Mouse (Mus musculus): ENCODE measurements around the gene Arl15. TPM values are rescaled to one million over a fixed set of nuclear protein-coding genes. Genes with fewer than 3 reads are reported as not detected.
A peak's percentile ranks its signal among the peaks of the same experiment; 100 is the strongest.

Gene Arl15
- 13.8 and 19.0 TPM in 2 replicates for polyA plus RNA-seq (2014; fragmentation: Nextera tagmentation; extraction: Ambion mirVana)

DNA sequence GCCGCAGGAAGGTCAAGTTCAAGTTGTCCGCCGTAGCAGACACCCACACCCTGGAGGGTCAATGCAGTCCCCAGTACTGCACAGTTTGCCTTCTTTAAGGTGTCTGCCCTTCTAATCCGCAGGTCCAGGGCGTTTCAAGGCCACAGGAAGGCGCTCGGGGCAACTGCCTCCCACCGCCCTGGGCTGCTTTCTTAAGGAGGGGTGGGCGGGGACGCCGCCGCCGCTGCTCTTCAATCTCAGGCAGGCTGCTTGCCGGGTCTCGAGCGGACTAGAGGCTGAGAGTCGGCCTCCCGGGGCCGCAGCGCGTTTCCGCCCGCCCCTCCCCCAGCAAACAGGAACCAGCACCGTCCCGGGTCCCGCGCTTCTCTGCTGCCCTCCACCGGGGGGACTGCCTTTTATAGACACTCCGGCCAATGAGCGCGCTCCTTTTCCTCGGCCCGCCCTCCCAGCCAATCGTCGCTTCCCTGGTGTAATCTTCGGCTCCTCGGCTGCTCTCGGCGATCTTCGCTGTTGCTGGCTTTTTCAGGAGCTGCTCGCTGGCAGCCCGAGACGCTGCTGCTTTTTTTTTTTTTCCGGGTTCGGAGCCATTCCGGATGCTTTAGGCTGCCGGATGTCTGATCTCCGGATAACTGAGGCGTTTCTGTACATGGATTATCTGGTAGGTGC lies at the start of gene Arl15:
Gene Arl15 (plus strand): TSS at position 467 of the 666 bp plus-strand sequence.
- peak within 1 kb of the TSS; percentile 62 for H3K4me3 ChIP-seq (ENCODE audit: low read depth, low read length)
- DNase-seq (ENCODE audit: low spot score) (peak; percentile 98), ATAC-seq (ENCODE audit: low FRiP score) (peak; percentile 99)
- H3K27me3 ChIP-seq (ENCODE audit: control insufficient read depth, insufficient read depth, low read length) = no peaks in the 10 kb centered on the region
- no peaks in the 10 kb centered on the region for H3K9me3 ChIP-seq (ENCODE audit: control insufficient read depth, low read length)
- H3K36me3 ChIP-seq (ENCODE audit: control insufficient read depth, insufficient read depth, low read length) = no peaks in the 10 kb centered on the region
- under 1% methylated on average over 43 of the region's 49 CpGs for WGBS
- H3K4me2 ChIP-seq (replicated peaks; ENCODE audit: low read depth, low read length) = peak within 1 kb of the TSS; percentile 68
- H3K9ac ChIP-seq (ENCODE audit: low read depth, low read length) = peak within 1 kb of the TSS; percentile 79
- peak within 1 kb of the TSS; percentile 91 for H3K27ac ChIP-seq (ENCODE audit: low read depth, low read length)
- H3K4me1 ChIP-seq (replicated peaks; ENCODE audit: control insufficient read depth, insufficient read depth, low read length) = no peaks in the 10 kb centered on the region

DNA sequence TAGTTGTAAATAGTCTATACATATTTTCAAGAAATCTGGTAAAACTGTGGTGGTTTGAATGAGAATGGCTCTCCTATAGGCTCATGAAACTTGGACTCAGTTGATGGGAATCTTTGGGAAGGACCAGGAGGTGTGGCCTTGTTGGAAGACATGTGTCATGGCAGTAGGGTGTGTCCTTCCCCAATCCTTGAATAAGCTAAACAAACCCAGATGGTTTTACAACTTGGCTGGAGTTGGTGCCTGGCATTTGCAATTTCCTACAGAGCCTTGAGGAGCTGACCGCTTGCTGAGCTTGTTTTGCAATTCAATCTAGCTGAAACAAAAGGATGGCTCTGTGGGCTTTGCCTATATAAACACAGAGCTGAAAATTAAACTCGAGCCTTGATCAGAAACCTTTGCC lies 49.0 kb upstream of the Arl15 start:
- Histone ChIP-seq H3K27me3 (ENCODE audit: control insufficient read depth, insufficient read depth, low read length) (no peaks in the 10 kb centered on the region), H3K9ac (ENCODE audit: low read depth, low read length) (no peak overlapping the region), H3K4me3 (ENCODE audit: low read depth, low read length) (no peak overlapping the region), H3K4me1 (replicated peaks; ENCODE audit: control insufficient read depth, insufficient read depth, low read length) (no peaks in the 10 kb centered on the region), H3K36me3 (ENCODE audit: control insufficient read depth, insufficient read depth, low read length) (no peaks in the 10 kb centered on the region), H3K9me3 (ENCODE audit: control insufficient read depth, low read length) (no peaks in the 10 kb centered on the region), H3K27ac (ENCODE audit: low read depth, low read length) (no peak overlapping the region), H3K4me2 (replicated peaks; ENCODE audit: low read depth, low read length) (no peak overlapping the region)
- DNase-seq (ENCODE audit: low spot score) (no peak), ATAC-seq (ENCODE audit: low FRiP score) (no peak)
- WGBS = 55% methylated on average over 2 of the region's 2 CpGs

DNA sequence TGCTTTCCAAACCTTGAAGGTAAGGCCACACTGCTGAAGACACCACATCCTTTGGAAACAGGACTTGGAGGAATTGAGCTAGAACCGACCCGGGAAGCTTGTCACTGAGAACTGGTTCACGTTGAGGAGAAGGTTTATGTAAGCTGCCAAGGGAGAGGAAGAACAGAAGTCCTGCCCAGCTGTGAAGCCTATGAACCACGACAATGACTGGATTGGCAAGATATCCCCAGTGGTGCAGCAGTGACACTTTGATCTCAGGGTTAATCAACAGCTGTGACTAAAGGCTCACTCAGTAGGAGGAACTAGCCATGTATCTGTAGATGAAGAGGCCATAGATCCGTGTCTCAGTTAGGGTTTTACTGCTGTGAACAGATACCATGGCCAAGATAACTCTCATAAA lies 43.5 kb upstream of the Arl15 start:
- Histone ChIP-seq H3K9ac (ENCODE audit: low read depth, low read length) (no peak overlapping the region), H3K27me3 (ENCODE audit: control insufficient read depth, insufficient read depth, low read length) (no peaks in the 10 kb centered on the region), H3K4me1 (replicated peaks; ENCODE audit: control insufficient read depth, insufficient read depth, low read length) (no peaks in the 10 kb centered on the region), H3K4me3 (ENCODE audit: low read depth, low read length) (no peak overlapping the region), H3K9me3 (ENCODE audit: control insufficient read depth, low read length) (no peaks in the 10 kb centered on the region), H3K36me3 (ENCODE audit: control insufficient read depth, insufficient read depth, low read length) (no peaks in the 10 kb centered on the region), H3K4me2 (replicated peaks; ENCODE audit: low read depth, low read length) (no peak overlapping the region), H3K27ac (ENCODE audit: low read depth, low read length) (no peak overlapping the region)
- DNase-seq (ENCODE audit: low spot score) (no peak), ATAC-seq (ENCODE audit: low FRiP score) (no peak)
- WGBS = 59% methylated on average over 5 of the region's 5 CpGs

DNA sequence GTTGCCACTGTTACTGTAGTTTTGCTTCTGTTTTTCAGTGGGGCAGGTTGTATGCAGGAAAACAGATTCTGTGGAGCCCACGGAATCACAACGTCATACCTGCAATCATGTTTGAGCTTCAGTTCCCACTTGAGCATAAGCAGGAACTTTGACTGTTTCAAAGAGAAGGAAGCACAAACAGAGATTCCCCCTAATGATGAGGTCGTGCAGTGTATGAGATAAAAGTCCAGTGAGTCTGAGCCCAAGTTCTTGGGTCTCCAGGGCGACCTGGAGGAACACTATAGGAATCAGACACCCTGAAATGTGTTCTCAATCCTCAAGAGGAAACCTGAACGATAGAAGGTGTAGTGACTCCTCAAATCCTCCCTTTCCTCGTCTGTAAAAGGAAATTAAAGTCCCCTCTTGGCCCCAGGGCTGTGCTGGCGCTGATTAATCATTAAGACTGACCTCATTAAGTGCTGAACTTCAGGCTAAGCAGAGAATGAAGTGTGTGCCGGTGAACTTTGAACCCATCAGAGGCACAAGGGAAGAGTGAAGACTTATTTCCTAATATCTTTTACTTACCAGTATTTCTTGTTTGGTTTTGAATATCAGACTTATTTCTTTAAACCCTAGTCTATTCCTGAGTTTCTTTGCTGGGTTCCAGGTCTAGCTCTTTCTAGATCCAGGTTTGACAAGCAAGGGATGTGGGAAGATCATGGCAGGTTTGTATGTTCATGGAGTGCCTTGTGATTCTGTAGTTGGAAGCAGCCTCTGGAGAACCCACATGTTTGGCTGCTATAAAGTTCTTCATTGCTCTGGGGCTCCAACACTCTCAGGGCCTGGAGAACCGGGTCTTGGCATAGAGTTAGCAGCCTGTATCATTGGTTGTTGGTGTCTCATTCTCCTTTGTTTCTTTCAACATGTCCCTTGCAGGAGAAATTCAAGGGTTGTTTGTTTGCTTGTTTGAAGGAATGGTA lies 39.3 kb upstream of the Arl15 start:
- 74% methylated on average over 9 of the region's 9 CpGs for WGBS
- H3K4me3 ChIP-seq (ENCODE audit: low read depth, low read length) = no peak overlapping the region
- no peak for ATAC-seq (ENCODE audit: low FRiP score)

DNA sequence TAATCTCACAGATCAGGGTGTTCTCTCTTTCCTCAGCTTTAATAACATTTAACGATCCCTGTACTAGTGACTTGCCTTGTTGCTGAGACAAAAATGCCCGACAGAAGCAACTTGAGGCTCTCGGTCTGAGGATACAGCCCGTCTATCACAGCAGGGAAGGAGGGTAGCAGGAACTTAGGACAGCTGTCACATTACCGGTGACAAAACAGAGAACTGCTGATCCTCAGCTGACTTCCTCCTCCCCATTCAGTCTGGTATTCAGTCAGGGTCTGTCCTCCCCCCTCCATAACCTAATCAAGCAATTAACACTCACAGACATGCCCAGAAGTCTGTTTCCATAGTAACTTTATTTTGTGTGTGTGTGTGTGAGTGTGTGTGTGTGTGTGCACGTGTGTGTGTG lies 38.5 kb upstream of the Arl15 start:
- no peaks in the 10 kb centered on the region for H3K4me1 ChIP-seq (replicated peaks; ENCODE audit: control insufficient read depth, insufficient read depth, low read length)
- ATAC-seq (ENCODE audit: low FRiP score) = no peak
- H3K27ac ChIP-seq (ENCODE audit: low read depth, low read length) = no peak overlapping the region
- no peaks in the 10 kb centered on the region for H3K9me3 ChIP-seq (ENCODE audit: control insufficient read depth, low read length)
- DNase-seq (ENCODE audit: low spot score) = no peak
- H3K27me3 ChIP-seq (ENCODE audit: control insufficient read depth, insufficient read depth, low read length) = no peaks in the 10 kb centered on the region
- no peak overlapping the region for H3K9ac ChIP-seq (ENCODE audit: low read depth, low read length)
- WGBS = 57% methylated on average over 6 of the region's 6 CpGs
- no peak overlapping the region for H3K4me2 ChIP-seq (replicated peaks; ENCODE audit: low read depth, low read length)
- no peaks in the 10 kb centered on the region for H3K36me3 ChIP-seq (ENCODE audit: control insufficient read depth, insufficient read depth, low read length)
- no peak overlapping the region for H3K4me3 ChIP-seq (ENCODE audit: low read depth, low read length)

More for the DNA sequence above, 39.3 kb upstream of the Arl15 start:
- H3K4me2 ChIP-seq (replicated peaks; ENCODE audit: low read depth, low read length) = no peak overlapping the region
- no peaks in the 10 kb centered on the region for H3K4me1 ChIP-seq (replicated peaks; ENCODE audit: control insufficient read depth, insufficient read depth, low read length)
- no peaks in the 10 kb centered on the region for H3K27me3 ChIP-seq (ENCODE audit: control insufficient read depth, insufficient read depth, low read length)
- H3K27ac ChIP-seq (ENCODE audit: low read depth, low read length) = no peak overlapping the region
- H3K9ac ChIP-seq (ENCODE audit: low read depth, low read length) = no peak overlapping the region
- H3K36me3 ChIP-seq (ENCODE audit: control insufficient read depth, insufficient read depth, low read length) = no peaks in the 10 kb centered on the region
- no peak for DNase-seq (ENCODE audit: low spot score)
- H3K9me3 ChIP-seq (ENCODE audit: control insufficient read depth, low read length) = no peaks in the 10 kb centered on the region

DNA sequence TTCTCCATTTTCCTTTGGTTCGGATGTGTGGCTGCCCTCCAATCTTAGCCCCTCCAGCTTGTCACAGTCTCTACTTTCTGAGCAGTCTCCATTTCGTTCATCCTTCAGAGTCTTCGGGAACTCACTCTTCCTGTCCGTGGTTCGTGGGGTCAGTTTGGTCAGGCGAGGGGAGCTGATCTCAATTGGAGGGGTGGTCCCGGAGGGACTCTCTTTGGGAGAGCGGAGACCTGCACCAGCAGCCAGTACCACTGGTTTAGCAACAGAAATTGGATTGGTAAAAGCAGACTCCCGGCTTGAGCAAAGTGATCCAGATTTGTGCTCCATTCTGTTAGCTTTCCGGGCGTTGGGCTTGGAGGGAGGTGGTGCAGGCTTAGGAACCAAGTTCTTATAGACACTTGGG lies 32.6 kb upstream of the Arl15 start:
- DNase-seq (ENCODE audit: low spot score) (no peak), ATAC-seq (ENCODE audit: low FRiP score) (no peak)
- Histone ChIP-seq H3K27me3 (ENCODE audit: control insufficient read depth, insufficient read depth, low read length) (no peaks in the 10 kb centered on the region), H3K9me3 (ENCODE audit: control insufficient read depth, low read length) (no peaks in the 10 kb centered on the region), H3K4me3 (ENCODE audit: low read depth, low read length) (no peak overlapping the region), H3K27ac (ENCODE audit: low read depth, low read length) (no peak overlapping the region), H3K4me1 (replicated peaks; ENCODE audit: control insufficient read depth, insufficient read depth, low read length) (no peaks in the 10 kb centered on the region), H3K4me2 (replicated peaks; ENCODE audit: low read depth, low read length) (no peak overlapping the region), H3K36me3 (ENCODE audit: control insufficient read depth, insufficient read depth, low read length) (no peaks in the 10 kb centered on the region), H3K9ac (ENCODE audit: low read depth, low read length) (no peak overlapping the region)
- WGBS = 93% methylated on average over 11 of the region's 11 CpGs

DNA sequence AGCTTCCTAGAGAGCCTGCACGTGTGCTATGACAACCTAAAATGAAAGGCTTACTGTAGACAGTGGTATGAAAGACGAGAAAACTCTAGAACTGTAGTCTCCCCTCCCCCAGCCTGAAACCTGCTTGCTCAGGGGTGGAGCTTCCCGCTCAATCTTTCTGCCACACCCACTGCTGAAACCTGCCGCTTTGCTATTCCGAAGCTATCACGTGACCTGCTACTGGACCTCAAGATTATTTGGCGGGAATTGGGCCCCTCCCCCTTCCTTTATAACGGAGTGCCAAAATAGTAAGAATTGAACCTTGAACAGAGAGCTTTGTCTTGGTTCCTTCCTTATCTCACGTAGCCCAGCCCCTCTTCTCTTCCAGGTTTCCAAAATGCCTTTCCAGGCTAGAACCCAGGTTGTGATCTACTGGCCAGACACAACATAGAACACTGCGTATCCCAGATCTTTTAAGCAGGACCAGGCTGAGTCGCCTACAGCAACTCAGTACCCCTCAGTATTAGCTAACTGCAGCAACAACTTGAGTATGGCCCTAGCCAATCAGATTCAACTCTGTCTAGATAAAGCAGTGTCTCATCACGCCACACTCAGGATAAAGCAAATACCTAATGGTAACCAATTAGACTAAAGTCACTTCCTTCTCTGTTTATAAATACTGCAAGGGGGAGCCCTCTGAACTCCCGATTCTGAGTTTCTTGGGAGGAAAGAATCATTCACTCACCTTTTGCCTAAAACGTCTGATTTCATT lies 31.4 kb upstream of the Arl15 start:
- Histone ChIP-seq H3K36me3 (ENCODE audit: control insufficient read depth, insufficient read depth, low read length) (no peaks in the 10 kb centered on the region), H3K9ac (ENCODE audit: low read depth, low read length) (no peak overlapping the region), H3K9me3 (ENCODE audit: control insufficient read depth, low read length) (no peaks in the 10 kb centered on the region), H3K4me2 (replicated peaks; ENCODE audit: low read depth, low read length) (no peak overlapping the region), H3K27ac (ENCODE audit: low read depth, low read length) (no peak overlapping the region), H3K4me1 (replicated peaks; ENCODE audit: control insufficient read depth, insufficient read depth, low read length) (no peaks in the 10 kb centered on the region), H3K27me3 (ENCODE audit: control insufficient read depth, insufficient read depth, low read length) (no peaks in the 10 kb centered on the region), H3K4me3 (ENCODE audit: low read depth, low read length) (no peak overlapping the region)
- no peak for DNase-seq (ENCODE audit: low spot score)
- 90% methylated on average over 14 of the region's 14 CpGs for WGBS
- no peak for ATAC-seq (ENCODE audit: low FRiP score)

DNA sequence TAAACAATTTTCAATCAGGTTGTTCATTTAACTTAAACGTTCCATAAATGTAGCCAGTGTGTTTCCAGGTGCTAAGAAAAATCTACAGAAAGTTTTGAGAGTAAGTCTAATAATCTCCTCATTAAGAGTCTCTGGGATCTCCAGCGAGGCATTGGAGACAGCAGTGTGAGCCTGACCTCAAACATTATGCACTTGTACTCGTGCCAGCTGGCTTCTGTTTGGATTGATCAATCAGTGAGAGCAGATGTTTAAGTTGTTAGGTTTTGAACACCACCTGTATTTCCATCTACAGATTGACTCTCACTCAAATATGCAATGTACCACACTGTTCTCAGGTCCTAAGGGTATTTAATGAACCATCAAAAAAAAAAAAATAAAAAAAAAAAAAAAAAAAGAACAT lies 28.9 kb upstream of the Arl15 start:
- Histone ChIP-seq H3K27ac (ENCODE audit: low read depth, low read length) (no peak overlapping the region), H3K4me2 (replicated peaks; ENCODE audit: low read depth, low read length) (no peak overlapping the region), H3K9ac (ENCODE audit: low read depth, low read length) (no peak overlapping the region), H3K4me1 (replicated peaks; ENCODE audit: control insufficient read depth, insufficient read depth, low read length) (no peaks in the 10 kb centered on the region), H3K4me3 (ENCODE audit: low read depth, low read length) (no peak overlapping the region), H3K9me3 (ENCODE audit: control insufficient read depth, low read length) (no peaks in the 10 kb centered on the region), H3K36me3 (ENCODE audit: control insufficient read depth, insufficient read depth, low read length) (no peaks in the 10 kb centered on the region), H3K27me3 (ENCODE audit: control insufficient read depth, insufficient read depth, low read length) (no peaks in the 10 kb centered on the region)
- ATAC-seq (ENCODE audit: low FRiP score) (no peak), DNase-seq (ENCODE audit: low spot score) (no peak)
- WGBS = 61% methylated on average over 3 of the region's 3 CpGs

Data from hindbrain, embryonic 11.5 days (tissue).